Mouse (Mus musculus): Measurements from ENCODE around the gene Zkscan4.
A peak's percentile ranks its signal among the peaks of the same experiment; 100 is the strongest.
"Not testable (repeated sequence)": the region's sequence is repeated elsewhere in the genome, so short reads cannot be mapped to it uniquely, and the experiment has no call there.

Zkscan4 gene

GRCm38 (mm10) chr13:21478759-21479670 is at the start of gene Zkscan4, which contains the start of gene Gm10065:
Gene Zkscan4, plus strand, starts transcription at chr13:21478907.
Gene Gm10065, minus strand, starts transcription at chr13:21479441.
- peak; percentile 67 for DNase-seq

DNA sequence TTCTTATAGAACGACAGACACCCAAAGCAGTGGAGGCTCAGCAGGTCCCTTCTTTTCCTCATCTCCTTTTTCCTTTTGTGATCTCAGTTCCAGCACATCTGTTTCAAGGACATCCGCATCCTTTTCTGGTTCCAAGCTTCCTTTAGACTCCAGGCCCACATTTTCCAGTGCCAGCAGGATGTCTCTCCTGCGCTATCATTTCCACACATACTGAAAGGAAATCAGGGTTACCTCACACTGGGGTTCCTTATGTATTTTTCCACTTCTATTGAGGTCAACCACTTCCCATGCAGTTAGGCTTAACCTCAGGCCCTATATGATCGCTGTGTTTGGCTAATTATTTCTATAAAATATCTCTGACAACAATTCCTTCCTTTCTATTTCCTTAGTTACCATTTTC is 43.2 kb upstream of the Zkscan4 start:
- no peak for DNase-seq

DNA sequence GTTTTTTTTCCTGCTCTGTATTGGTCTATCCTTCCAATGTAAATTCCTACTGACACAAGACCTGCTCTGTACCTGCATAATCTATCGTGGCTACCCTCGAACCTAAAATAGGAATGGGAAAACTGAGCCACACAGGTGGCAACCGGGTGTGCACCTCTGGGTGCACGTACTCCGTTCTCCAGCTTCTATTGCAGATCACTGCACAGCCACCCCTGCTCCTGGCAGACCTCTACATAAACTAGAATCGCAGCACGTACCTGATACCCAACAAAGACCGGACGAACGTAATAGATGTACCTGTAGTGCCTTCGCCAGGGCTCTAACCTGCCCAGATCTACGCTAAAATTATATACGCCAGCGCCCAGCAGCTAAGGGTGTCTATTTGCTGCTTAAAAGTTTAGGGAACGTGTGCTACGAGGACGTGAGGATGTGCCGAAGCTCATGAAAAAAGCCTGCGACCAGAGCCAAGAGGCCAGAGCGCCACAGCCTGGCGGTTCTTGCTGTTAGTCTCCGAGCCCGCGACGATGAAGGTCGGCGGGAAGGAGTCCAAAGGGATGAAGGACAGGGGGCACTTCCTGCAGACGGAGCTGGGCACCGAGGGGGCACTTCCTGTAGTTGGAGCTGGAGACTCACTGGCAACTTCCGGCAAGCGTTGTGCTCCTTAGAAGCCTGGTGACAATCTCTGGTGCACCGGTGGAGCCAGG is 38.1 kb upstream of the Zkscan4 start, which contains the start of gene Pgbd1:
Gene Pgbd1 (minus strand): TSS at position 556 of the 704 bp plus-strand sequence.
- peak; percentile 57 for DNase-seq

- no peak for DNase-seq
These were observed 37.5 kb upstream of the Zkscan4 start for GRCm38 (mm10) chr13:21441207-21441572.

- no peak for DNase-seq
These were observed 31.9 kb upstream of the Zkscan4 start for GRCm38 (mm10) chr13:21446796-21447195.

- DNase-seq: peak; percentile 26
These were observed 30.7 kb upstream of the Zkscan4 start for GRCm38 (mm10) chr13:21447856-21448614.

DNA sequence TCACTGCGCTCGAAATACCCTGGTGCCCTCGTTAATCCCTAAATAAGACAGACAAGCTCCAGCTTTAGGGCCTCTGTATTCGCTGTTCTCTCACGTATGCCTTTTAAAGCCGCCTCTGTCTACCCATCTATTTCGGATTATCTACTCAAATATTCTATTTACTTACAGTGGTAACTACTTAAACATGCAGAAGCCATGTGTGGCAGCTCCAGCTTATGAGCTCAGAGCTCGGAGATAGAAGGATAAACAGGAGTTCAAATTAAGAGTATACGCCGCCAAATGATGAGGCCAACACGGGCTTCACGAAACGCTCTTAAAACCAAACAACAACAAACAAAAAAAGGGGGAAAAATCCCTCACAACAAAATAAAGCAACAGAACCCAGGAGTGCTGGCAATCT is 25.7 kb upstream of the Zkscan4 start:
- DNase-seq: no peak

- DNase-seq: peak; percentile 80
These were observed 25.3 kb upstream of the Zkscan4 start, which contains the start of gene Zscan26 for GRCm38 (mm10) chr13:21453449-21453848. Gene Zscan26, minus strand, starts transcription at chr13:21453730.

DNA sequence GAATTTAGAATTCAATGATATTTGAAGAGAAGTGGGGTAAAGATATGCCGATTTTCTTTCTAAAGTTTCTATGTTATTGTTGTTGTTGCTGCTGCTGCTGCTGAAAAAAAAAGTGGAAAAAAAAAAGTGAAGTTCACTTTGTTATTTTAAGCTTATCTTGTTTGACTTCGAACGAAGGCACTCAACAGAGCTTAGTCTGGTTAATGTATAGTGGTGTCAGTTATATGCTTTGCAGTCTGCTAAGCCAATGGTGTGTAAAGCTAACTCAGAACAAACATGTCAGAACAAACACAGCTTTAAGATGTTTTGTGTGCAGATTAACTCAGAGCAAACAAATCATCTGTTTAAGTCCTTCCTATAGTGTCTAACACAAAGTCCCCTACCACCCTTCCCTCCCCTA is 24.6 kb upstream of the Zkscan4 start:
- no peak for DNase-seq

DNA sequence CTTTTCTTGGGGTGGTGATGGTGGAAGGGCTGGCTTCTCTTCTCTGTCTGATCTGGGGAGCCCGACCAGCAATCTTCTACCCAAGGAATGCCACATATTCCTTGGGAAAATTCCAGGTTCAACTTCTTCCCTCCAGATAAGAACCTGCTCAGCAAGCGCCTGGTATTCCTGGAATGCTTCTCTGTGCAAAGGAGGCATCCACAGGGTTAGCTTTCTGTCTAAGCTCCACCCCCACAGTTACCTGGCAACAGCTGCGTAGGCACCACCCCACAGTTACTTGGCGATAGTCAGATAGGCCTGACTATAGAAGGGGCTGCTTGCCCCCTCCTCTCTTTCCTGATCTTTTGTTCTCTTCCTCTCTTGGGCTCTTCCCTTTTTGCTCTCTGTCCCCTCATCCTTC is 22.4 kb upstream of the Zkscan4 start:
- DNase-seq: peak; percentile 37

DNA sequence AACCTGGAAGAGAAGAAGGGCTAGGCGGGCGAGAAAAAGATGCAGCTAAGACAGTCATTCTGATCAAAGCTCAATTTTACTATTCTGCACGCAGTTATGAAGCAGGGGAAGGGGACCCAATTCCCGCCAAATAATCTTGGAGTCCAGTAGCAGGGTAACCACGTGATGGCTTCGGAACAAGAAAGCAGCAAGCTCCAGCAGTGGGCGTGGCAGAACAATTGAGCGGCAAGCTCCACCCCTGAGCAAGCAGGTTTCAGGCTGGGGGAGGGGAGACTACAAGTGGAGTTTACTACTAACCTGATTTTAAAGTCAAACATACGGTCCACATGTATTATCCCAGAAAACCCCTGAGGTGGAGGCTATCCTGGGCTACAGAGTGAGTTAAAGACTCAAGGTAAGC is 16.2 kb upstream of the Zkscan4 start:
- not testable (repeated sequence) for DNase-seq

DNA sequence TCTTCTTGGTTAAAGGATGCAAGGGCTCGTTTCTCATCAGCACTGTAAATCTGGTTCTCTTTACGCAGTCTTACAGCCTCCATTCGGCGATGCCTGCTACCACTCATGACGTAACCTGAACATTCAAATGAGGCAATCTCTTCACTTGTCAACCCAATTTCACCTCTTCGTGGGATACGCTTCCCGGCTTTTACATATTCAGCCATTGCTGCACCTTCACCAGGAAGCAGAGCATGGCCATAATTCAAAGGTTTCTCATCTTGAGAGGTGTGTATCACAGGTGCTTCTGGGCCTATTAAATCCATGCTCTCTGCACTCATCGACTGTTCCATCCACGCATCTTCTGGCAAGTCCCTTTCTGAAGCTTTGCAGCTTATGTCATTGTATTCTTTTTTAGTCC is 11.4 kb upstream of the Zkscan4 start:
- no peak for DNase-seq

GRCm38 (mm10) chr13:21468061-21469019 is 10.4 kb upstream of the Zkscan4 start, which contains the start of gene Nkapl:
Gene Nkapl, minus strand, starts transcription at chr13:21468509.
- peak; percentile 82 for DNase-seq

GRCm38 (mm10) chr13:21469097-21469496 is 9.6 kb upstream of the Zkscan4 start:
- no peak for DNase-seq

DNA sequence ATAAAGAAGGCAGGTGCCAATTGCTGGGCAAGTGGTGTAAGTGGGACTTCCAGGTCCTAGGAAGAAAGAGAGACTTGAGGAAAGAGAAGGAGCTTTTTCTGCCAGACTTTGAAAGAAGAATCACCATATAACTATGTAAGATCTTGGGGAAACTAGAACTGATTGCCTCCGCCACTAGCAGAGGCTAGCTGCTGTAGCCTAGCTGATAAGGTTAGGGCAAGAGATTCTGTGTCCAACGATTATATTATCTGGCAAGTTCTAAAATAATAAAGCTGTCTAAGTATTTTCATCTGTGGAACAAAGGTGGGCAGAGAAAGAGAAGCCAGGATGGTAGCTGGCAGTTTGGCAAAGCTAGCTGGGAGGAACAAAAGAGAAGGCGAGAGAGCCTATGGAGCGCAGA is 6.3 kb upstream of the Zkscan4 start:
- no peak for DNase-seq

GRCm38 (mm10) chr13:21486881-21487280 is 8.2 kb downstream of the Zkscan4 start:
- DNase-seq: no peak

DNA sequence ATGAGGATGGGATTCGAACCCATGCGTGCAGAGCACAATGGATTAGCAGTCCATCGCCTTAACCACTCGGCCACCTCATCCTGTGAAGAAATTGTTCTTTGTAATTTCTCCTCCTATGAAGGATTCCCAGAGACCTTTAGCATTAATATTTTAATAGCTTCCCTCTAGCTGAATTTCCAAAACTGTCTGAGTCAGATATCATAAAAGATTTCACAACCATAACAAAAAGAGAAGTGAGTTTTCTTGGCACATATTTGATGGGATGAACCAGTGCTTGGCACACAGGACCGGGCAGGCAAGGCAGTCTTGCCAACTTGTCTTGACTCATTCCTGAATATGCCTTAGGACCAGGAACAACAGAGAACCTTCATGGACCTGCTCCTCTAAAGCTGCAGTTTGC is 14.1 kb downstream of the Zkscan4 start:
- no peak for DNase-seq

GRCm38 (mm10) chr13:21495080-21495479 is 16.4 kb downstream of the Zkscan4 start, which contains the start of gene AK157302:
Gene AK157302, plus strand, starts transcription at chr13:21495223.
- no peak for DNase-seq

DNA sequence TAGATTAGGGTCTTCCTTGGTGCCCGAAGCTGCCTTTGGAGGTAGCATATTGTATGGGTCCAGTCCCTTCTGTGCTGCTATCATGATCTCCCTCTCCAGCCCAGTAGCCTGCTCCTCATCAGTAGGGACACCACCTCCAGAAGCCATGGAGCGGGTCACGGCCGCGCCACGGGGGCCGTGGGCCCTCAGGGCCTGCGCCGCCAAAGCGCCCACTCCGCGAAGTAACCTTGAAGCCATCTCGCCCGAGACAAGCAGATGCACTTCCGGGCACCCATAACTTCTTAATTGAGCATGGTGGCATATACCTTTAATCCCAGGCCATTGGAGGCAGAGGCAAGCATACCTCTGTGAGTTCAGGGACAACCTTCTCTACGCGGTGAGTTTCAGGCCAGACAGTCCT is 22.5 kb downstream of the Zkscan4 start, which contains the start of gene Gm11273:
Gene Gm11273 (minus strand): TSS at position 237 of the 400 bp plus-strand sequence.
- DNase-seq: not testable (repeated sequence)

GRCm38 (mm10) chr13:21502296-21502695 is 23.6 kb downstream of the Zkscan4 start:
- DNase-seq: no peak

DNA sequence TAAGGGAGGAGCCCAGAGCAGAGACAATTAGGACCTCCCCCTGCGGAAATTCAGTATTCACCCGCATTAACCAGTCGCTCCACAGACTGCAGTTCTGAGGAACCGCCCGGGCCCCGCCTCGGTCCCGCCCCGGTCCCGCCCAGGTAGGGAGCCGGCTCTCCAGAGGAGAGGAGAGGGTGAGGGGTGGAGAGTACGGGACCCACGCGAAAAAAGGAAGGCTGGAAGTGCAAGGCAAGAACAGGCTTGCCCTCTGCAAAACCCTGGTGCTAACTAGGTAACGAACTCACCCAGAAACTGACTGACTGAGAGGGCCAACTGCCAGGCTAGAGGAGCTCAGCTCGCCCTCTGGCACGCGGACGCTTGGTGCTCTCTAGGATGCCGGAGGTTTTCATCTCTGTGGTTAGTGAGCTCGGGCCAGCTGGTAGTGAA is 27.5 kb downstream of the Zkscan4 start:
- DNase-seq: peak; percentile 79

All from lung, postnatal 14 days (tissue).